Mouse (Mus musculus): ENCODE data around the gene Dnajc25.

DNA sequence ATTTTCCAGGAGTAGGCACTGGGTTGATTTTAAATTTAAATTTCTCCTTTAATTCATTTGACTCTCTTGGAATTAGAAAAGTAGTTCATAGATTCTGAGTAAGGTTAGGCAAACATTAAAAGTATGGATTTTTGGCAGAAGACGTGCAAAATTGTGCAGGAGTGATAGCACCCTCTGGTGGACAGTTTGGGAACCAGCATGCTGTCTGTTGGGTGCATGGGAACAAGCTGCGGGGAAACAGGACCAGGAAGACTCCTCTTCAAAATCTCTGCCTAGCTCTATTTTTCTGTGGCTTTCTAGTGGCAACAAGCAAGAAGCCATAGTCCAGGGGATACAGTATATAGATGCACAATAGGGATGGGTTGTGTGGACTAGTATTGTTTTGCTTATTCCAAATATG, 4.8 kb downstream of the Dnajc25 start:
- TF ChIP-seq CTCF (IDR thresholded peaks at IDR 0.05): peak; percentile 99
- TF ChIP-seq POLR2A (IDR thresholded peaks at IDR 0.05; ENCODE audit: insufficient read depth, low read depth, low read length): no peak
- peak; percentile 69; the same call in 1 of the 2 replicates for TF ChIP-seq EP300 (IDR thresholded peaks at IDR 0.05; ENCODE audit: insufficient read depth, low read depth, low read length)

Measured in heart, adult 2 months (tissue).